Comparison of ENCODE assay signal across 19 mouse cellular contexts in the genomic region with DNA sequence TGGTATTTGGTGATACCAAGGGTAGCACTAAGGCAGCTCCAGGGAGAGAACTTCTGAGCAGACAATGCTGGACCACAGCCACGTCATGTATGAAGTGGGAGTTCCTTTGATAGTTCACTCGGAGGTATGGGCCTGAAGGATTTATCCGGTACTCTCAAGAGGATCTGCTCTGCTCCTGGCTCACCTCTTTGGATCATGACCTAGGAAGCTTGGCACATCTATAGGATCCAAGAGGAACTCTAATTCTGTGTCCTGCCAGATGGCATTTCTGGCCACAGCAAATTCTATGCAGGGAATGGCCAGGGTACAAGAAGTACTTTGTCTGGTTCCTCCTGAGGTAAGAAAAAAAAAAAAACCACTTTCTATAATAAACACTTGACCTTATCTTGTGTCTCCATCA.
"Had no signal": no experiment of that assay in that cellular context is flagged by ENCODE, and none has a peak within 500 bp of the region (broad histone marks: within the 10 kb centered on the region; RNA-seq: fewer than 3 reads in every experiment).

No protein-coding gene starts in this region.

- H3K4me3 ChIP-seq: kidney, embryonic 15.5 days; left cerebral cortex, adult 2 months; limb, embryonic 12.5 days; limb, embryonic 15.5 days; megakaryocyte, embryonic 14.5 days; midbrain, embryonic 10.5 days; midbrain, embryonic 13.5 days had no signal

- H3K4me2 ChIP-seq: kidney, embryonic 15.5 days; limb, embryonic 12.5 days; limb, embryonic 15.5 days; liver, embryonic 11.5 days; lung, embryonic 14.5 days; midbrain, embryonic 13.5 days had no signal

- H3K9me3 ChIP-seq: kidney, embryonic 15.5 days; limb, embryonic 12.5 days; limb, embryonic 15.5 days; megakaryocyte, embryonic 14.5 days; midbrain, embryonic 10.5 days; midbrain, embryonic 13.5 days had no signal

- DNase-seq: kidney, postnatal 10 days; kidney, postnatal 36 days; layer of hippocampus, postnatal 36 days; left cerebral cortex, postnatal 4 days; liver, postnatal 0 days; lung, embryonic 14.5 days; lung, postnatal 36 days; thymus, adult 18-20 months; thymus, postnatal 14 days had no signal

- H3K27me3 ChIP-seq: kidney, embryonic 15.5 days; limb, embryonic 12.5 days; limb, embryonic 15.5 days; midbrain, embryonic 13.5 days had no signal

- ATAC-seq: liver, postnatal 0 days; lung, postnatal 0 days; midbrain, embryonic 13.5 days had no signal

- H3K27ac ChIP-seq: kidney, embryonic 15.5 days; left cerebral cortex, adult 2 months; limb, embryonic 12.5 days; limb, embryonic 15.5 days; liver, embryonic 14.5 days; midbrain, embryonic 10.5 days; midbrain, embryonic 13.5 days had no signal

- H3K9ac ChIP-seq: kidney, embryonic 15.5 days; limb, embryonic 12.5 days; limb, embryonic 15.5 days; liver, embryonic 14.5 days; liver, postnatal 0 days; lung, embryonic 14.5 days; midbrain, embryonic 13.5 days had no signal

- H3K4me1 ChIP-seq: kidney, embryonic 15.5 days; limb, embryonic 12.5 days; limb, embryonic 15.5 days; midbrain, embryonic 10.5 days; midbrain, embryonic 13.5 days had no signal

- H3K36me3 ChIP-seq: kidney, embryonic 15.5 days; limb, embryonic 12.5 days; limb, embryonic 15.5 days; midbrain, embryonic 10.5 days; midbrain, embryonic 13.5 days had no signal
